Mouse (Mus musculus) MEL (cell line): ENCODE data around the gene Crk. TPM values are rescaled to one million over a fixed set of nuclear protein-coding genes. Genes with fewer than 3 reads are reported as not detected.

Experiments
- DNase-seq: peaks from one replicate; pipeline ENCODE4 v3.0.0; 2011; ENCODE audit warnings: low read depth, low spot score
- H3K27ac ChIP-seq: 2 replicates; pipeline ENCODE4 v1.5.1; 2012; ENCODE audit warnings: low read depth, mild to moderate bottlenecking, control low read depth, low read length, moderate library complexity; ENCODE audit not compliant: control insufficient read depth
- H3K27me3 ChIP-seq, 2 experiments: fragments of 150-350 bp in 1 of 2; sonication (generic) in 1 of 2; 2 replicates each; pipeline ENCODE4 v1.6.1; 2012; ENCODE audit warnings: low read length in 2 of 2, mild to moderate bottlenecking in 2 of 2, improper control_type of control experiment in 1 of 2, moderate library complexity in 1 of 2; ENCODE audit not compliant: insufficient read depth in 2 of 2, control insufficient read depth in 1 of 2
- H3K36me3 ChIP-seq, 2 experiments: 2 replicates each; pipeline ENCODE4 v1.6.1; 2012 to 2014; ENCODE audit warnings: low read length in 2 of 2, improper control_type of control experiment in 1 of 2, inconsistent platforms in 1 of 2, mild to moderate bottlenecking in 1 of 2; ENCODE audit not compliant: insufficient read depth in 2 of 2, control insufficient read depth in 1 of 2
- H3K4me1 ChIP-seq, 2 experiments: fragments of 150-350 bp in 1 of 2; sonication (generic) in 1 of 2; 2 replicates each; pipeline ENCODE4 v1.6.1; 2012; ENCODE audit warnings: low read length in 2 of 2, improper control_type of control experiment in 1 of 2, mild to moderate bottlenecking in 1 of 2; ENCODE audit not compliant: insufficient read depth in 2 of 2, control insufficient read depth in 1 of 2
- H3K4me3 ChIP-seq, 2 experiments: fragments of 150-350 bp in 1 of 2; sonication (generic) in 1 of 2; 2 replicates each; pipeline ENCODE4 v1.5.1; 2012; ENCODE audit warnings: low read depth in 2 of 2, low read length in 2 of 2, mild to moderate bottlenecking in 2 of 2, moderate library complexity in 2 of 2, control low read depth in 1 of 2, improper control_type of control experiment in 1 of 2; ENCODE audit not compliant: control insufficient read depth in 1 of 2, insufficient read depth in 1 of 2
- H3K79me2 ChIP-seq: 2 replicates; pipeline ENCODE4 v1.6.1; 2012; ENCODE audit warnings: mild to moderate bottlenecking, low read length, moderate library complexity; ENCODE audit not compliant: control insufficient read depth, poor library complexity, insufficient read depth
- H3K9ac ChIP-seq: 2 replicates; pipeline ENCODE4 v1.6.1; 2012; ENCODE audit warnings: low read depth, mild to moderate bottlenecking, control low read depth, low read length, moderate library complexity; ENCODE audit not compliant: control insufficient read depth, poor library complexity, severe bottlenecking
- H3K9me3 ChIP-seq: fragments of 150-350 bp; sonication (generic); replicated peaks from 2 replicates; pipeline ENCODE4 v1.6.1; 2012; ENCODE audit warnings: mild to moderate bottlenecking, low read length, improper control_type of control experiment, moderate library complexity; ENCODE audit not compliant: insufficient read depth
- BHLHE40 ChIP-seq: IDR thresholded peaks from 2 replicates; pipeline ENCODE4 v1.6.1; 2012; ENCODE audit warnings: low read depth, mild to moderate bottlenecking, inconsistent platforms, low read length, improper control_type of control experiment, borderline replicate concordance
- CHD1 ChIP-seq: IDR thresholded peaks from 2 replicates; pipeline ENCODE4 v1.6.1; 2012; ENCODE audit warnings: low read depth, mild to moderate bottlenecking, inconsistent platforms, low read length, improper control_type of control experiment
- CTCF ChIP-seq, 3 experiments: IDR thresholded peaks in 2 of 3; conservative IDR thresholded peaks in 1 of 3; 2 replicates each; pipeline ENCODE4 v1.5.1; 2011 to 2012; ENCODE audit warnings: low read length in 3 of 3, low read depth in 2 of 3, mild to moderate bottlenecking in 2 of 3, improper control_type of control experiment in 1 of 3, inconsistent platforms in 1 of 3, mixed read lengths in 1 of 3, moderate library complexity in 1 of 3; ENCODE audit not compliant: control insufficient read depth in 1 of 3, insufficient read depth in 1 of 3, poor library complexity in 1 of 3, severe bottlenecking in 1 of 3
- ELF1 ChIP-seq: IDR thresholded peaks from 2 replicates; pipeline ENCODE4 v1.6.1; 2014; ENCODE audit warnings: low read depth, mild to moderate bottlenecking, inconsistent platforms, low read length, improper control_type of control experiment, moderate library complexity
- ETS1 ChIP-seq: IDR thresholded peaks from 2 replicates; pipeline ENCODE4 v1.6.1; 2012; ENCODE audit warnings: low read depth, mild to moderate bottlenecking, inconsistent platforms, low read length, improper control_type of control experiment, moderate library complexity
- GATA1 ChIP-seq: IDR thresholded peaks from 2 replicates; pipeline ENCODE4 v1.6.1; 2011; ENCODE audit warnings: low read depth, low read length, improper control_type of control experiment
- KAT2A ChIP-seq: conservative IDR thresholded peaks from 2 replicates; pipeline ENCODE4 v1.6.1; 2012; ENCODE audit warnings: low read depth, low read length, improper control_type of control experiment, inconsistent platforms
- MAZ ChIP-seq: IDR thresholded peaks from 2 replicates; pipeline ENCODE4 v1.6.1; 2012; ENCODE audit warnings: low read depth, mild to moderate bottlenecking, inconsistent platforms, low read length, improper control_type of control experiment
- MEF2A ChIP-seq: IDR thresholded peaks from 2 replicates; pipeline ENCODE4 v1.6.1; 2014; ENCODE audit warnings: low read depth, mild to moderate bottlenecking, inconsistent platforms, low read length, improper control_type of control experiment; ENCODE audit not compliant: poor library complexity, insufficient replicate concordance, severe bottlenecking; ENCODE audit errors: extremely low read depth
- MXI1 ChIP-seq: IDR thresholded peaks from 2 replicates; pipeline ENCODE4 v1.6.1; 2011; ENCODE audit warnings: mild to moderate bottlenecking, low read depth, low read length, improper control_type of control experiment
- MYB ChIP-seq: IDR thresholded peaks from 2 replicates; pipeline ENCODE4 v1.6.1; 2011; ENCODE audit warnings: mild to moderate bottlenecking, low read depth, low read length, improper control_type of control experiment
- MYC ChIP-seq: IDR thresholded peaks from 2 replicates; pipeline ENCODE4 v1.6.1; 2011; ENCODE audit warnings: low read depth, mild to moderate bottlenecking, low read length, improper control_type of control experiment, moderate library complexity
- NELFE ChIP-seq: IDR thresholded peaks from 2 replicates; pipeline ENCODE4 v1.6.1; 2011; ENCODE audit warnings: low read depth, low read length, improper control_type of control experiment
- NRF1 ChIP-seq: IDR thresholded peaks from 2 replicates; pipeline ENCODE4 v1.6.1; 2014; ENCODE audit warnings: low read depth, mild to moderate bottlenecking, inconsistent platforms, low read length, improper control_type of control experiment, moderate library complexity; ENCODE audit not compliant: poor library complexity, insufficient read depth, severe bottlenecking
- POLR2A ChIP-seq, 2 experiments: IDR thresholded peaks; 2 replicates each; pipeline ENCODE4 v1.6.1; 2011 to 2012; ENCODE audit warnings: low read length in 2 of 2, mild to moderate bottlenecking in 2 of 2, control low read depth in 1 of 2, improper control_type of control experiment in 1 of 2, low read depth in 1 of 2, moderate library complexity in 1 of 2; ENCODE audit not compliant: control insufficient read depth in 1 of 2, insufficient read depth in 1 of 2, poor library complexity in 1 of 2
- POLR2AphosphoS2 ChIP-seq: IDR thresholded peaks from 2 replicates; pipeline ENCODE4 v1.6.1; 2011; ENCODE audit warnings: low read length, improper control_type of control experiment
- POLR2AphosphoS5 ChIP-seq: IDR thresholded peaks from 2 replicates; pipeline ENCODE4 v1.6.1; 2012; ENCODE audit warnings: low read depth, borderline replicate concordance, mild to moderate bottlenecking, inconsistent platforms, low read length, moderate library complexity, mixed read lengths
- RAD21 ChIP-seq: IDR thresholded peaks from 2 replicates; pipeline ENCODE4 v1.6.1; 2011; ENCODE audit warnings: mild to moderate bottlenecking, low read depth, low read length, improper control_type of control experiment
- RCOR1 ChIP-seq: IDR thresholded peaks from 2 replicates; pipeline ENCODE4 v1.6.1; 2012; ENCODE audit warnings: low read depth, mild to moderate bottlenecking, inconsistent platforms, low read length, improper control_type of control experiment
- UBTF ChIP-seq: IDR thresholded peaks from 2 replicates; pipeline ENCODE4 v1.6.1; 2012; ENCODE audit warnings: low read depth, mild to moderate bottlenecking, inconsistent platforms, low read length, improper control_type of control experiment, moderate library complexity, borderline replicate concordance; ENCODE audit not compliant: insufficient read depth
- ZMIZ1 ChIP-seq: IDR thresholded peaks from 2 replicates; pipeline ENCODE4 v1.6.1; 2012; ENCODE audit warnings: low read depth, mild to moderate bottlenecking, inconsistent platforms, low read length, improper control_type of control experiment, moderate library complexity
- ZNF384 ChIP-seq: IDR thresholded peaks from 2 replicates; pipeline ENCODE4 v1.6.1; 2012; ENCODE audit warnings: low read depth, mild to moderate bottlenecking, inconsistent platforms, low read length, improper control_type of control experiment
- polyA plus RNA-seq, 2 experiments: library from polyadenylated mRNA; stranded (reverse) in 1 of 2; unstranded in 1 of 2; fragments of >175 nt in 1 of 2; fragments of >200 nt in 1 of 2; gene quantifications; 2 replicates each; pipeline versions ENCODE4 v1.2.1 to v1.2.4; 2012; ENCODE audit warnings: low replicate concordance in 2 of 2, low read depth in 1 of 2; ENCODE audit not compliant: insufficient read length in 2 of 2, insufficient read depth in 1 of 2, missing spikeins in 1 of 2
- total RNA-seq: library from RNA; depleted of rRNA; stranded (reverse); fragments of 300-350 nt; gene quantifications from 2 replicates; pipeline ENCODE4 v1.2.3, GENCODE M21; 2012

The Crk gene
- total and polyA plus RNA-seq, 3 experiments: 33.8 to 68.0 (median 66.2) TPM

GRCm38 (mm10) chr11:75702761-75703160, 23.7 kb downstream of the Crk start:
- TF ChIP-seq MYC (no peak), ETS1 (no peak), ELF1 (no peak), BHLHE40 (no peak), MYB (no peak), MXI1 (no peak), POLR2AphosphoS2 (no peak), POLR2A (IDR thresholded peaks at IDR 0.05; ENCODE audit: control insufficient read depth in 1 of 2, insufficient read depth in 1 of 2, low read depth in 1 of 2, low read length in 2 of 2, poor library complexity in 1 of 2) (no peak), RCOR1 (no peak)
- no peaks in the 10 kb centered on the region for H3K79me2 ChIP-seq
- H3K36me3 ChIP-seq: peaks cover 0 to 38% of the 10 kb centered on the region in 2 experiments; a peak in 2 of 4 replicates
- H3K9me3 ChIP-seq: no peaks in the 10 kb centered on the region
- no peak for DNase-seq
- no peaks in the 10 kb centered on the region for H3K4me1 ChIP-seq
- H3K27me3 ChIP-seq: no peaks in the 10 kb centered on the region
- H3K27ac ChIP-seq: no peak overlapping the region
- H3K9ac ChIP-seq: no peak overlapping the region
- H3K4me3 ChIP-seq: no peak overlapping the region

- Histone ChIP-seq H3K36me3 (peaks cover 0 to 30% of the 10 kb centered on the region in 2 experiments; a peak in 2 of 4 replicates), H3K4me1 (no peaks in the 10 kb centered on the region), H3K79me2 (no peaks in the 10 kb centered on the region), H3K9me3 (no peaks in the 10 kb centered on the region), H3K4me3 (no peak overlapping the region), H3K9ac (no peak overlapping the region), H3K27me3 (no peaks in the 10 kb centered on the region), H3K27ac (no peak overlapping the region)
- TF ChIP-seq RCOR1 (no peak), CHD1 (no peak), MYC (no peak), NELFE (no peak), MAZ (no peak), ZMIZ1 (no peak), MEF2A (no peak), ZNF384 (no peak), GATA1 (no peak), ETS1 (no peak), POLR2AphosphoS5 (no peak), UBTF (no peak), MXI1 (no peak), BHLHE40 (no peak), RAD21 (no peak), CTCF (IDR thresholded peaks at IDR 0.05 in 2 of 3, conservative IDR thresholded peaks at IDR 0.05 in 1 of 3; ENCODE audit: control insufficient read depth in 1 of 3, insufficient read depth in 1 of 3, low read depth in 2 of 3, low read length in 3 of 3, poor library complexity in 1 of 3, severe bottlenecking in 1 of 3) (no peak), NRF1 (no peak), KAT2A (no peak), ELF1 (no peak)
- DNase-seq: no peak
Measured at GRCm38 (mm10) chr11:75703748-75704147, 24.7 kb downstream of the Crk start.
